Mouse (Mus musculus): ENCODE results near the gene Tor4a.

DNA sequence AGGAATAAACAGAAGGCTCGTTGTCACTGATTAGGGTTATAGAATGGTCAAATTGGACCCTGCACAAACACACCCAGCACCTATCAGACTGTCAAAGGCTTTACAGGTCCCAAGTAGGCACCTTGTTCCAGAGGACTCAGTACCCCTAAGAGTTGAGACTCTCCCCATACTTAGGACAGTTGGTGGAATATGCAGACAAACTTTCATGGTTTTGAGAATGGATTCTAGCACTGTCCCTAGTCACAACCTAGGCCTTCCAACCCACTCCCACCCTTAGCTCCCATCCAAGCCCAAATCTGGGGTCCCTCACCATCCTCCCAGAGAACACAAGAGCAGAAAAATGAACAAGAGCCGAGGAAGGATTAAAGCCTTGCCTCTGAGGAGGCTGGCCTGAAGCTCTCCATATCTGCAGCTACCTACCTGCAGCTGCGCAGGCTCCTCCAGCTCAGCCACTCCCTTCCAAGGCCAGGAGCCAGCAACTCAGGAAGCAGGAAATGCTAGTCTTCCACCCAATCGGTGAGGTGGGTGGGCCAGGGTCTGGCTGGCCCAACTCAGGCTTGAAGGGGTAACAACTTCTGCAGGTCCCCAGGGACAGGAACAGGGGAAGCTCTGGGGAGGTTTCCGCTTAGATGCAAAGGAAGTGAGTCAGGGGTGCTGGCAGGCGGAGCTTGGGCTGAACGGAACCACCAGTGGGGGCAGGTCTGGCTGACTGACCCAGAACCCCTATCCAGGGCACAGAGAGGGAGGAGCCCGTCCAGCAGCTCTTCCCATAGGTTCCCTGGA lies at the start of gene Tor4a:
- TF ChIP-seq CTCF (IDR thresholded peaks at IDR 0.05) = no peak
- TF ChIP-seq EP300 (IDR thresholded peaks at IDR 0.05) = peak; percentile 78
